Mouse (Mus musculus) kidney, postnatal 14 days (tissue): ENCODE measurements around the gene Taf13.
"Not testable (repeated sequence)": the region's sequence is repeated elsewhere in the genome, so short reads cannot be mapped to it uniquely, and the experiment has no call there.

Experiments
- DNase-seq: peaks from one replicate; pipeline ENCODE4 v3.0.0; 2022; ENCODE audit warnings: mixed read lengths

Taf13 gene

GRCm38 (mm10) chr3:108571443-108572294 lies at the start of gene Taf13:
Taf13 (plus strand) TSS chr3:108571698.
- DNase-seq = peak; percentile 98

DNA sequence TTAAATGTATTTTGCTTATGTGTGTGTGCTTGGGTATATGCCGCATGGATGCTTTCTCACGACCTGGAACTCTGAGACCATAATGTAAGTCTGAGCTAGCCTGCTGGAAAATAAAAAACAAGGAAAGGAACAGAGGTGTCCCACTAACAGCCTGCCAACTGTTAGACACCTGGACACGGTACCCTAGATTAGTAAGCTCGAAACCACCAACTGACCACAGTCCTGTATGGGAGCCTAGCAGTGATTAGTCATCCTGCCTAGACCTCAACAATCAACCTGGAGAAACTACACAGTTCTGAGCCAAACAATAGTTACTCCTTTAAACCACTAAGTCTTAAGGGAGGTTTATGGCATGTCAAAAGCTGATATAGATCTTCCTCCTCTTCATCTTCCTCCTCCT lies 48.1 kb upstream of the Taf13 start:
- DNase-seq = no peak

DNA sequence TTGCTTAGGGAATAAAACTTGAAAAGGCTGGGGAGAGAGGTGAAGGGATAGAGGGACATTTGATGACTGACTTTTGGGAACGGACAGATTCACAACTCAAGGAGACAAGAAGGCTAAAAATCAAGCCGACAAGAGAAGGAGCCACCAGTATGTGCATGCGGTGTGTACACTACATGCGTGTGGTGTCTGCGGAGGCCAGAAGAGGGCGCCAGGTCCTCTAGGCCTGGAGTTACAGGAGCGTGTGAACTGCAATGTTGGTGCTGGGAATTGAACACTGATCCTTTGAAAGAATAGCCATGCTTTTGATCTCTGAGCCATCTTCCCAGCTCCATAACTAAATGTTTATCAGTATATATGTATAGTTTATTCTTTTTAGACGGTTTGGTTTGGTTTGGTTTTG lies 43.0 kb upstream of the Taf13 start:
- DNase-seq = no peak

GRCm38 (mm10) chr3:108533114-108533885 lies 38.2 kb upstream of the Taf13 start:
- peak; percentile 67 for DNase-seq

GRCm38 (mm10) chr3:108533951-108534350 lies 37.5 kb upstream of the Taf13 start, which contains the start of gene 1700013F07Rik:
1700013F07Rik (plus strand) TSS chr3:108534150.
- DNase-seq = no peak

DNA sequence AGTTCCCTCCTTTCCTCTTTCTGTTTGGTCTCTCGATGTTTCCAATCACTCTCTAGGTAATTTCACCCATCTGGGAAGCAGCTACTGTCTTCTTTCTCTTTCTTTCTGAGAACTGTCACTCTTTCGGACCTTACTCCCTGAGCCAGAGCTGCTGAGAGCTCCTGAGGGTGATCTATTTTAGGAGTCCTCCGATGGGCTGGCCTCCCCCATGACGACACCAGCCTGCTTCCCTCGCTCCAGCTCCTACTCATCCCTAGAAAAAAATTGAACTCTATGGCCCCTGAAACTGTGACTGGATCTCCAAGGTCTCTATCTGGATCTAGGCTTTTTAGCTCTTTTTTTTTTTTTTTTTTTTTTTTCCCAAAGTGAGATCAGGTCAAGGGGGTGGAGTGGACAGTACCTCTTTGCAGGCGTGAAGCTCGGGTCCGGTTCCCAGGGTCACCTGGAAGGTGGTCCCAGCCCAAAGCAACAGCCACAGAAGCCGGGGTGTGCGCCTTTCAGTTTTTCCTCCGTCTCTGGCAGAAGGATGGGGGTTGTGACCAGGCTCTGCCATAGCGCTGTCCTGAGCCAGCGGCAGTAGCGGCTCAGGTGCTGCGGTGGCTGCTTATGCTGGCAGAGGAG lies 35.5 kb upstream of the Taf13 start:
- DNase-seq = no peak

DNA sequence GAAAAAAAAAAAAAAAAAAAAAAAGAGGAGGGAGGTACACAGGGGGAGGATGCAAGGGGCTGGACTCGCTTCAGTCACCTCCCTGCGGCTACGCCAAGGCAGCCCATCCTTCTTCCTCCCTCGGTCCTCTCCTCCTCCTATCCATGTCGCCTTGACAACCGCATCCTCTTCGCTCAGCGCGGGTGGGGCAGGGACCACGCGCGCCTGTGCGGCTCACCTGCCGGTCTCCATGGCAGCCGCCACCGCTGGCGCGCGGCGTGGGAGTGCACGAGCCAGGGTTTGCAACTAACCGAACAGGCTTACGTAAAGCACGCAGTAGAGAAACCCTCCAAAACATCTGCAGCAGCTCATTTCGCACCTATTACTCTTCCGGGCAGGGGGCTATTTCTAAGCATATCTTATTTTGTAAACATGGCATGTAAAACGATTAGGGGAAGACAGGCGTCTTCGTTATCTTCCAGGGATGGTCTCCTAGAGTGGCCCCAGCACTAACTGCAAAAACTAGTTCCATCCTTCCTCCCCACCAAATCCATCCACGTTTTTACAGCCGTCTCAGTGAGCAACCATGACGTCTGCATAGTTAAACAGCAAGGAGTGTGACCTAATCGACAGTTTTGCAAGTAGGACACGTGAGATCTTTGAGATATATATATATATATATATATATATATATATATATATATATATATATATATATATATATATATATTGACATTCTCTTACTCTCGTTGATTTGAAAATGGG lies 34.8 kb upstream of the Taf13 start, which contains the start of gene 5330417C22Rik:
Gene 5330417C22Rik (minus strand): TSS at position 20 of the 744 bp plus-strand sequence.
- DNase-seq = peak; percentile 27

DNA sequence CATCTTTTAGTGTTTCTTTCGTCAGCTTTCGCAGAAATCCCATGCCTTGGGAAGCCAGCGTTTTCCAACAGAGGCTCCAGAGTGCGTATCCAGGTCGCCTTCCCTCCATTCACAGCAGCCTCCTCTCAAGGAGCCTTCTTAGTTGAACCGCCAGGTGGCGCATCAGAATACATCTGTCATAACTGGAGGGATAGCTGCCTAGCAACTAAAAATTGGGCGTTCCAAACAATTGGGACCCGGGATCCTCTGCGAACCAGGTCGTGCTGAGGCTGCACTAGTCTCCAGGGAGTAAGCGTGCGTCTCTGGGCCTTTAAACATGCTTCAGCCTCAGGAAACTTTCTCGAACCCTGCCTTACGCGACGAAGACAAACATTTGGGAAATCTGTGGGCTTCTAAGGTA lies 34.2 kb upstream of the Taf13 start:
- DNase-seq = peak; percentile 87

GRCm38 (mm10) chr3:108542299-108542698 lies 29.2 kb upstream of the Taf13 start:
- no peak for DNase-seq

DNA sequence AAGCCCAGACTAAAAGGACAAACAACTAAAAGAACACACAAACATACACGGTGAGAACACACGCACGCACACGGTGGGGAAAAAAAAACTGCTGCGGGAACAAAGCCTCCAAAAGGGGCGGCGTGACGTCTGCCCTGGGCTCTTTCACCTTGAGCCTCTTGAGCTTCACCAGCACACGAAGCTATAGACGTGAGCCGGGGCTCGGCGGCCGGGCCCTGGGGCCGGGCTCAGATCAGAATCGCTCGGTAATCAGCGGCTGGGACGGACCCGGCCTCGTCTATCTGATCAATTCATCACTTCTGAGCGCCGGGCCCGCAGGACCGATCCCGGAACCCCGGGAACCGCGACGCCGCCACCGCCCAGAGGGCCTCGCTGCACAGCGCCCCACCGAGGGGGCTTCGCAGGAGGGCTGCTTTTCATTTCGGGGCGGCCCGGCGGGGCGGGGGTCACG lies 17.4 kb upstream of the Taf13 start:
- no peak for DNase-seq

DNA sequence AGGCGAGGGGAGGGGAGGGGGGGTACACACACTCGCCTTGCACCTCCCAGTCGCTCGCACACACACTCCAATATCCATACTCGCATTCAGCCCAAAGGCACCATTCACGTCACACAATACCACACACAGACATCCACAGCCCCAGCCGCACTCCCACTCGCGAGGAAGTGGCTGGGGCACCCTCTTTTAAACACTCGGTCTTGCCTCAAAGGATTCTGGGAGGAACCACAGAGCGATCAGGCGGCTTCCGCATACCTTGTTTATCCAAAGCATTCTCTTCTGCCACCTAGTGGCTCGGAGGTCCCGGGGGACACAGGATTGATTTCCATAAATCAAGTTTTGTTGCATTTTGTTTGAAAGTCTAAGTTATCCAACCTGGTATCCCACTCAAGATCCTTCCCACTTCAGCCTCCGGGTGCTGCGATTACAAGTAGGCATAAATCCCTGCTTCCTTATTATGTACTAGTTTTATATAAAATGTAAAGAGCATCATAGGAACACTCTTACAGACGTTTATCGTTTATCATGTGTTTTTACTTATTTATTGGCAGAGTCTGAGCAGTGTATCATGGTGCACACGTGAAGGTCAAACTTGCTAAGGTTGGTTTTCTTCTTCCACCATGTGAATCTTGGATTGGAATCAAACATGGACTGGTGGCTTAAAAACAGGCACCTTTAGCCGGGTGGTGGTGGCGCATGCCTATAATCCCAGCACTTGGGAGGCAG lies 16.7 kb upstream of the Taf13 start:
- DNase-seq = peak; percentile 95

GRCm38 (mm10) chr3:108557888-108558287 lies 13.6 kb upstream of the Taf13 start:
- DNase-seq = no peak

GRCm38 (mm10) chr3:108562133-108562730 lies 9.3 kb upstream of the Taf13 start, which contains the start of gene Tmem167b:
Tmem167b (minus strand) TSS chr3:108562466.
- peak; percentile 99 for DNase-seq

DNA sequence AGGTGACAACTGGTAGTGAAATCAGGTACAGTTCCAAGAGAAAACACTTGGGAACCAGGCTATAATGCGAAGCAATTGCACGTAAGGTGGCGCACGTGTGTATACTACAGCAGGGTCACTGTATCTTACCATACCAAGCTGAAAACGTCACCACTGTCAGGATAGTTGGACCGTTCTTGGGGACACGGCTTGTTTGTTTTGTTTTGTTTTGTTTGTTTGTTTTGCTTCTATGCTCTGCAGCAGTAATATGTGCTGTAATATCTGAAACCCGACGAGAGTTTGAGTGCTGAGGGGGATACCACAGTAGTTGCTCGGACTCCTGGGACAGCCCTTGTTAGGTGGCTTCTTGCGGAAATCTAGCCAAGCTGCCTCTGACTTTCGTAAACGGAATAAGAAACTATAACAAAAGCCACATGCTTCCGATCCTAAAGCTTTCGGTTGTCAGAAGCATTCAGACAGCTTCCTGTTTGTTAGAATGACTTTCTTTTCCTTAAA lies 8.7 kb upstream of the Taf13 start:
- no peak for DNase-seq

GRCm38 (mm10) chr3:108563309-108563708 lies 8.2 kb upstream of the Taf13 start:
- peak; percentile 89 for DNase-seq

DNA sequence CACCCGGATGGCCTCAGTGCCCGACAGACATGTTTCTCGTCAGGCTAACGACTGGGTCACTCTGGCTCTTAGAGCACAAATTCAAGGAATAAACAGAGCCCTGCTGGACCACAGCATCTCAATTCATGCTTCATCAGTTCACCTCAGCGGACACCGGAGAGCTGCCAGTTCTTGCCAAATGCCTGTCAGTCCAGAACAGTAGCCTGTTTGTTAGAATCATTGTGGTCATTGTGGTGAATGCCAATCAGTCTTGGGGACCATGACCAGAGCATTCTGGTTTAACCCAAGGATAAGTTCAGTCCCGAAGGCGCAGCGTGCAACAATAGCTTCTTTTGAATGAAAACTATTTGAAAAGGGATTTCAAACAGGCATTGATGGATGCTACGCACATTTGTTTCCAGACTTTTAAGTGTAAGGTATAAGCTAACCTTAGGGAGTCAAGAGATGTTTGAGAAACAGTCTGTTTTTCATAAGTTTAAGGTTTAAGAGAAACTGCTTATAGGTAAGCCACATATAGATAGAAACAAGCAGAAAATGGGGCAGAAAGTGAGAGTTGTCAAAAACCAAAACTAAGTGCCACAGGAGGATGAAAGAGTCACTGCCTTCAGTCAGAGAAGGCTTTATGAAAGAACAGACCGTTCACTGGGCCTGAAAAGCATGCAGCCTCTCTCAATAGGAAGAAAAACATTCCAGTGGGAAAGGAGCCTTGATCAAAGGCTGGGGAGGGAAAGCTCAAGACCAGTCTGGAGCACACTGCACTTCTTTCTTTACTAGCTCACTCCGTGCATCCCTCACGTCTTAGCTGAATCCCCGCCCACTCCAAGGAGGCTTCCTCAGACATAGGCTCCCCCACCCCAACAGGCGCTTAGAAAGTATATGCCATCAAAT lies 3.3 kb upstream of the Taf13 start:
- no peak for DNase-seq

- DNase-seq = not testable (repeated sequence)
Measured at GRCm38 (mm10) chr3:108569636-108570035, 1.9 kb upstream of the Taf13 start.

DNA sequence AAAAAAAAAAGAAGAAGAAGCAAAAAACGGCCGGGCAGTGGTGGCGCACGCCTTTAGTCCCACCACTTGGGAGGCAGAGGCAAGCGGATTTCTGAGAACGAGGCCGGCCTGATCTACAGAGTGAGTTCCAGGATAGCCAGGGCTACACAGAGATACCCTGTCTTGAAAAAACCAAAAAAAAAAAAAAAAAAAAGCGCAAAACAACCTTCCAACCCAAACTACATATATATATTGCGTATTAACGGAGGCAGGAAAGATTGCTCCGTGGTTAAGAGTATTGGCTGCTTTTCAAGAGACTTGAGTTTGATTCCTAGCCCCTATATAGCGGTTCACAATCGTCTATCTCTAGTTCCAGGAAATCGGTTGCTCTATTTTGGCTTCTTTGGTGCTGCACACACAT lies 685 bp upstream of the Taf13 start:
- DNase-seq = no peak

GRCm38 (mm10) chr3:108572309-108573010 lies 962 bp downstream of the Taf13 start:
- no peak for DNase-seq
